Mouse (Mus musculus): Measurements from ENCODE around the gene Cldn4.

DNA sequence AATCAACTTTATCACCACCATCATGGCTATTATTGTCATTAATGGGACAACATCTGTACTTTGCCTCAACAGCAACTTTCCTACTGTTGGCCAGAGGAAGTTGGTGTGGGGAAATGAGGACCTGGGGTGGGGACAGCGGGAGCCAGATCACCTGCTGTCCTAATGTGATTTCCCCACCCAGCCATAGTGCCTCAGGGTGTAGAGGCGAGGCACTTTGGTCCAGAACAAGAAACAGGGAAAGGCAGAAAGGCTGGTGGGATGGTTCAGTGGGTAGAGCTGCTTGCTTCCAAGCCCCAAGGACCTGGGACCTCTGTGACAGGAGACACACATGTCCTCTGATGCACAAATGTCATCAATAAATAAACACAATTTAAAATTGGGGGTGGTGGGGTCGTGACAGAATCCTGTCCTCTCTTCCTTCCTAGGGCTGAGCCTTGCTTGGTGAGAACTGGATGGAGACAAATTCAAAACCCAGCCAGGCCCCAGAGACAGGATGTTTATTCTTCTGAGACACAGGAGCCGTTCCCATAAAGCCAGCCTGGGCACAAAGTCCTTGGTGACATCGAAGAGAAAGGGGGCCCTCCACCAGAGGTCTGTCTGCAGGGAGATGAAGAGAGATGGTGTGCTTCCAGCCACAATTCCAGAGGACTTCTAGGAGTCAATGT is 818 bp upstream of the Cldn4 start:
- TF ChIP-seq CTCF (IDR thresholded peaks at IDR 0.05; ENCODE audit: low read depth) (no peak), EP300 (optimal IDR thresholded peaks at IDR 0.05) (no peak)

All from stomach, postnatal 0 days (tissue).